Mouse (Mus musculus): ENCODE measurements at regions not wholly inside any gene's neighbourhood (a gene's known extent, or its start where the extent isn't known, plus 50 kb on each side); places are given as distances from the start of the nearest gene placed in this dataset.

GRCm38 (mm10) chr1:41887556-41887955 is 808.0 kb upstream of the Pou3f3 start:
- H3K27me3 ChIP-seq (ENCODE audit: control insufficient read depth, insufficient read depth, low read length) = no peaks in the 10 kb centered on the region
- H3K9ac ChIP-seq (ENCODE audit: low read length) = no peak overlapping the region
- H3K4me3 ChIP-seq (replicated peaks; ENCODE audit: low read length) = no peak overlapping the region
- ATAC-seq (ENCODE audit: insufficient read depth, low FRiP score) = no peak
- no peaks in the 10 kb centered on the region for H3K36me3 ChIP-seq (ENCODE audit: control insufficient read depth, insufficient read depth, low read length)
- no peaks in the 10 kb centered on the region for H3K9me3 ChIP-seq (replicated peaks; ENCODE audit: control insufficient read depth, low read length)
- WGBS = 82% methylated on average over 8 of the region's 8 CpGs
- peaks cover 4% of the 10 kb centered on the region; the same call in 1 of the 2 replicates for H3K4me1 ChIP-seq (ENCODE audit: control insufficient read depth, insufficient read depth, low read length)
- no peak overlapping the region for H3K4me2 ChIP-seq (ENCODE audit: low read depth, low read length)
- H3K27ac ChIP-seq (ENCODE audit: low read length) = no peak overlapping the region

- H3K4me2 ChIP-seq (ENCODE audit: low read depth, low read length) = no peak overlapping the region
- no peaks in the 10 kb centered on the region for H3K9me3 ChIP-seq (replicated peaks; ENCODE audit: control insufficient read depth, low read length)
- H3K4me1 ChIP-seq (ENCODE audit: control insufficient read depth, insufficient read depth, low read length) = peaks cover 5% of the 10 kb centered on the region; the same call in 1 of the 2 replicates
- 16% methylated on average over 2 of the region's 2 CpGs for WGBS
- no peak overlapping the region for H3K27ac ChIP-seq (ENCODE audit: low read length)
- no peak overlapping the region for H3K9ac ChIP-seq (ENCODE audit: low read length)
- no peaks in the 10 kb centered on the region for H3K36me3 ChIP-seq (ENCODE audit: control insufficient read depth, insufficient read depth, low read length)
- no peak overlapping the region for H3K4me3 ChIP-seq (replicated peaks; ENCODE audit: low read length)
- H3K27me3 ChIP-seq (ENCODE audit: control insufficient read depth, insufficient read depth, low read length) = no peaks in the 10 kb centered on the region
- ATAC-seq (ENCODE audit: insufficient read depth, low FRiP score) = no peak; the same call in 1 of the 2 replicates
Observed at GRCm38 (mm10) chr1:41888213-41888612, 807.4 kb upstream of the Pou3f3 start.

GRCm38 (mm10) chr1:41888966-41889365 is 806.6 kb upstream of the Pou3f3 start:
- no peak overlapping the region for H3K4me2 ChIP-seq (ENCODE audit: low read depth, low read length)
- H3K4me3 ChIP-seq (replicated peaks; ENCODE audit: low read length) = no peak overlapping the region
- H3K36me3 ChIP-seq (ENCODE audit: control insufficient read depth, insufficient read depth, low read length) = no peaks in the 10 kb centered on the region
- peaks cover 5% of the 10 kb centered on the region; the same call in 1 of the 2 replicates for H3K4me1 ChIP-seq (ENCODE audit: control insufficient read depth, insufficient read depth, low read length)
- 73% methylated on average over 5 of the region's 5 CpGs for WGBS
- no peak overlapping the region for H3K27ac ChIP-seq (ENCODE audit: low read length)
- ATAC-seq (ENCODE audit: insufficient read depth, low FRiP score) = no peak
- H3K9me3 ChIP-seq (replicated peaks; ENCODE audit: control insufficient read depth, low read length) = no peaks in the 10 kb centered on the region
- no peak overlapping the region for H3K9ac ChIP-seq (ENCODE audit: low read length)
- H3K27me3 ChIP-seq (ENCODE audit: control insufficient read depth, insufficient read depth, low read length) = no peaks in the 10 kb centered on the region

- no peak for ATAC-seq (ENCODE audit: insufficient read depth, low FRiP score)
- no peak overlapping the region for H3K27ac ChIP-seq (ENCODE audit: low read length)
- H3K4me1 ChIP-seq (ENCODE audit: control insufficient read depth, insufficient read depth, low read length) = peaks cover 5% of the 10 kb centered on the region; the same call in 1 of the 2 replicates
- H3K9me3 ChIP-seq (replicated peaks; ENCODE audit: control insufficient read depth, low read length) = no peaks in the 10 kb centered on the region
- no peaks in the 10 kb centered on the region for H3K36me3 ChIP-seq (ENCODE audit: control insufficient read depth, insufficient read depth, low read length)
- H3K9ac ChIP-seq (ENCODE audit: low read length) = no peak overlapping the region
- WGBS = 76% methylated on average over 6 of the region's 6 CpGs
- no peak overlapping the region for H3K4me3 ChIP-seq (replicated peaks; ENCODE audit: low read length)
- H3K4me2 ChIP-seq (ENCODE audit: low read depth, low read length) = no peak overlapping the region
- no peaks in the 10 kb centered on the region for H3K27me3 ChIP-seq (ENCODE audit: control insufficient read depth, insufficient read depth, low read length)
Observed at GRCm38 (mm10) chr1:41889940-41890339, 805.6 kb upstream of the Pou3f3 start.

- Histone ChIP-seq H3K27ac (ENCODE audit: low read length) (no peak overlapping the region), H3K4me3 (replicated peaks; ENCODE audit: low read length) (no peak overlapping the region), H3K9me3 (replicated peaks; ENCODE audit: control insufficient read depth, low read length) (no peaks in the 10 kb centered on the region), H3K27me3 (ENCODE audit: control insufficient read depth, insufficient read depth, low read length) (no peaks in the 10 kb centered on the region), H3K36me3 (ENCODE audit: control insufficient read depth, insufficient read depth, low read length) (no peaks in the 10 kb centered on the region), H3K9ac (ENCODE audit: low read length) (no peak overlapping the region), H3K4me2 (ENCODE audit: low read depth, low read length) (no peak overlapping the region), H3K4me1 (ENCODE audit: control insufficient read depth, insufficient read depth, low read length) (peaks cover 5% of the 10 kb centered on the region; the same call in 1 of the 2 replicates)
- 83% methylated on average over 20 of the region's 20 CpGs for WGBS
- no peak for ATAC-seq (ENCODE audit: insufficient read depth, low FRiP score)
Observed at GRCm38 (mm10) chr1:41890714-41891689, 804.6 kb upstream of the Pou3f3 start.

GRCm38 (mm10) chr1:41891730-41892129 is 803.8 kb upstream of the Pou3f3 start:
- Histone ChIP-seq H3K27ac (ENCODE audit: low read length) (no peak overlapping the region), H3K4me2 (ENCODE audit: low read depth, low read length) (no peak overlapping the region), H3K4me1 (ENCODE audit: control insufficient read depth, insufficient read depth, low read length) (peaks cover 5% of the 10 kb centered on the region; the same call in 1 of the 2 replicates), H3K27me3 (ENCODE audit: control insufficient read depth, insufficient read depth, low read length) (no peaks in the 10 kb centered on the region), H3K36me3 (ENCODE audit: control insufficient read depth, insufficient read depth, low read length) (no peaks in the 10 kb centered on the region), H3K4me3 (replicated peaks; ENCODE audit: low read length) (no peak overlapping the region), H3K9me3 (replicated peaks; ENCODE audit: control insufficient read depth, low read length) (no peaks in the 10 kb centered on the region), H3K9ac (ENCODE audit: low read length) (no peak overlapping the region)
- 91% methylated on average over 11 of the region's 11 CpGs for WGBS
- no peak for ATAC-seq (ENCODE audit: insufficient read depth, low FRiP score)

- Histone ChIP-seq H3K27me3 (ENCODE audit: control insufficient read depth, insufficient read depth, low read length) (no peaks in the 10 kb centered on the region), H3K9ac (ENCODE audit: low read length) (no peak overlapping the region), H3K4me1 (ENCODE audit: control insufficient read depth, insufficient read depth, low read length) (peaks cover 5% of the 10 kb centered on the region; the same call in 1 of the 2 replicates), H3K4me2 (ENCODE audit: low read depth, low read length) (no peak overlapping the region), H3K36me3 (ENCODE audit: control insufficient read depth, insufficient read depth, low read length) (no peaks in the 10 kb centered on the region), H3K9me3 (replicated peaks; ENCODE audit: control insufficient read depth, low read length) (no peaks in the 10 kb centered on the region), H3K4me3 (replicated peaks; ENCODE audit: low read length) (no peak overlapping the region), H3K27ac (ENCODE audit: low read length) (no peak overlapping the region)
- 37% methylated on average over 2 of the region's 2 CpGs for WGBS
- ATAC-seq (ENCODE audit: insufficient read depth, low FRiP score) = no peak
Observed at GRCm38 (mm10) chr1:41892376-41892775, 803.2 kb upstream of the Pou3f3 start.

- Histone ChIP-seq H3K27me3 (ENCODE audit: control insufficient read depth, insufficient read depth, low read length) (no peaks in the 10 kb centered on the region), H3K4me2 (ENCODE audit: low read depth, low read length) (no peak overlapping the region), H3K9me3 (replicated peaks; ENCODE audit: control insufficient read depth, low read length) (no peaks in the 10 kb centered on the region), H3K4me3 (replicated peaks; ENCODE audit: low read length) (no peak overlapping the region), H3K9ac (ENCODE audit: low read length) (no peak overlapping the region), H3K36me3 (ENCODE audit: control insufficient read depth, insufficient read depth, low read length) (no peaks in the 10 kb centered on the region), H3K27ac (ENCODE audit: low read length) (no peak overlapping the region), H3K4me1 (ENCODE audit: control insufficient read depth, insufficient read depth, low read length) (no peaks in the 10 kb centered on the region)
- 64% methylated on average over 4 of the region's 4 CpGs for WGBS
- no peak for ATAC-seq (ENCODE audit: insufficient read depth, low FRiP score)
Observed at GRCm38 (mm10) chr1:41897768-41898330, 797.7 kb upstream of the Pou3f3 start.

- H3K9me3 ChIP-seq (replicated peaks; ENCODE audit: control insufficient read depth, low read length) = no peaks in the 10 kb centered on the region
- no peak overlapping the region for H3K27ac ChIP-seq (ENCODE audit: low read length)
- H3K36me3 ChIP-seq (ENCODE audit: control insufficient read depth, insufficient read depth, low read length) = no peaks in the 10 kb centered on the region
- H3K4me2 ChIP-seq (ENCODE audit: low read depth, low read length) = no peak overlapping the region
- no peak overlapping the region for H3K9ac ChIP-seq (ENCODE audit: low read length)
- no peak overlapping the region for H3K4me3 ChIP-seq (replicated peaks; ENCODE audit: low read length)
- H3K4me1 ChIP-seq (ENCODE audit: control insufficient read depth, insufficient read depth, low read length) = no peaks in the 10 kb centered on the region
- no peak for ATAC-seq (ENCODE audit: insufficient read depth, low FRiP score)
- 67% methylated on average over 6 of the region's 6 CpGs for WGBS
- no peaks in the 10 kb centered on the region for H3K27me3 ChIP-seq (ENCODE audit: control insufficient read depth, insufficient read depth, low read length)
Observed at GRCm38 (mm10) chr1:41900370-41900769, 795.2 kb upstream of the Pou3f3 start.

Measured in stomach, embryonic 16.5 days (tissue).